Mouse (Mus musculus) T-helper 17 cell (primary cell): ENCODE measurements at regions not wholly inside any gene's neighbourhood (a gene's known extent, or its start where the extent isn't known, plus 50 kb on each side); places are given as distances from the start of the nearest gene placed in this dataset.

Source experiments
- in situ Hi-C, 2 experiments: fragments of 300-600 bp; cut with MboI, MseI; formaldehyde crosslinking; loops; 1 replicate in 1 of 2; 2 replicates in 1 of 2; pipeline ENCODE4 v1.15.1; 2025; ENCODE audit warnings: high pct_unique_total_duplicates in 2 of 2

GRCm38 (mm10) chr6:51744607-51745006, 220.9 kb downstream of the Snx10 start:
- in situ Hi-C loops, result no loop called here

GRCm38 (mm10) chr6:51754239-51754681, 230.6 kb downstream of the Snx10 start:
- in situ Hi-C loops, result no loop called here

- in situ Hi-C loops, result no loop called here
Observed at GRCm38 (mm10) chr6:51757131-51757530, 233.4 kb downstream of the Snx10 start.

DNA sequence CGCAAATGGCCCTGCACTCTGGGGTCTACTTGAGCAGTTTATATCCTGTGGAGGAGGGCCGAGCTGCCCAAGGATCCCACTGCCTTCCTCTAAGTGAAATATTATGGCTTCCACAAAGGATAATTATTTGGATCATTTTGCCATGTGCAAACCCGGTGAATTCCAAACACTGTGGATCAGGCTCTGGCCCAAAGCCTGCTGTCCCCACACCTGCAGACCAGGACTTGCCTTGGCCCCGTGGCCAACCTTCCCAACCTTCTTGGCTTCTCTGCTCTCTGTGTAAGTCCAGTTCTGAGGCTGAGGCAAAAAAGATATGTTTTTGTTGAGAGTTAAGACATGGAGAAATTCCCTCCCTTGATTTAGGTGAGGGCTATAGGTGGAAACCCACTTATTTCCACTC, 234.0 kb downstream of the Snx10 start:
- in situ Hi-C loops, result no loop called here

DNA sequence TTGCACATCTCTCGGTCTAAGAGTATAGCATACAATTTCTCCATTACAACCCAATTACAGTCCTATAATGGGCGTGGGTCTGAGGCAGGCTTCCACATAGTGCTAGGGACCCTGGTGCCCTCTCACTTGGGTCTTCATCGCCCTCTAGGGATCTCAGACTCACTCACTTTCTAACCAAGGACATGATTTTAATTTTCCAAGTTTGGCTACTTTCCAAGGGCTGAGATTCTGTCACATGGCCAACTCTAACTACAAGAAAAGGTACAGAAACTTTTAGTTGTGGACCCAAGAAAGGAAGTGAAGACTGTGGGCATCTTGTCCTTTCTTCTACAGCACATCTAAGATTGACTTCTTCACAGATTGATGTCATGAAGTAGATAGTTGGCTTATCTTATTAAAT, 235.1 kb downstream of the Snx10 start:
- in situ Hi-C loops, result no loop called here

DNA sequence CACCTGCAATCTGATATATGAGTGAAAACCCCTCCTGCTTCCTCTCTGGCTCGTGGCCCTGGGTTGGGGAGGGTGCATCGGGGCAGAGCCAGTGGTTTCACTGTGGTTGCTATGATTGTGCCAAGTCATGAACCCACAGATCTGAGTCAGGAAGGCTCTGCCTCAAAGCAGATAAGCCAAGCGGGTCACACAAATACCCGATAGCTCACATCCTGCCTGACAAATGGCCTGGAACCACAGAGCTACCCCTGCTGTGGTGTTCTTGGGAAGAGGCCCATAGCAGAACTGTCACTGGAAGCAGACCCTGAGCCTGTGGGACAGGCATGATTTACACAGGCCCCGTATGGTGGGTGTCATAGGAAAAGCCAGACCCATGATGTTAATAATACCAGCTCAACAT, 236.7 kb downstream of the Snx10 start:
- in situ Hi-C loops, result no loop called here

GRCm38 (mm10) chr6:51761506-51761905, 237.8 kb downstream of the Snx10 start:
- in situ Hi-C loops, result no loop called here

DNA sequence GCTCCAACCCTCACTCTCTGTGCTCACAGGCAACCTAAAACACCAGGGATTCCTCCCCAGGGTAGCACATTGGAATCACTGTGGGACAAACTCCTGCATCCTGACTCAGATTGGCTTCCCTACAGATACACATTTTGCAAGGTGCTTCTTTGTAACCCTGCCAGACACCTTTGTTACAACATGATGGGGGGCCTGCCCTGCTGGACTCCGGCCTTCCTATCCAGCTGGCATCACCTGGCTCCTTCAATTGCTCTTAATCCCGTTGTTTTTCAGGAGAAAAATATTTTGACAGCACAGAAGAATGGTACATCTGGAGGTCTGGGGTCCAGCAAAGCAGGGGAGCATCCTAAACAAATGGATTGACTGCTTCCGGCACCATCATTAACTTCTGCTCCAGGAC, 242.8 kb downstream of the Snx10 start:
- in situ Hi-C loops, result no loop called here

DNA sequence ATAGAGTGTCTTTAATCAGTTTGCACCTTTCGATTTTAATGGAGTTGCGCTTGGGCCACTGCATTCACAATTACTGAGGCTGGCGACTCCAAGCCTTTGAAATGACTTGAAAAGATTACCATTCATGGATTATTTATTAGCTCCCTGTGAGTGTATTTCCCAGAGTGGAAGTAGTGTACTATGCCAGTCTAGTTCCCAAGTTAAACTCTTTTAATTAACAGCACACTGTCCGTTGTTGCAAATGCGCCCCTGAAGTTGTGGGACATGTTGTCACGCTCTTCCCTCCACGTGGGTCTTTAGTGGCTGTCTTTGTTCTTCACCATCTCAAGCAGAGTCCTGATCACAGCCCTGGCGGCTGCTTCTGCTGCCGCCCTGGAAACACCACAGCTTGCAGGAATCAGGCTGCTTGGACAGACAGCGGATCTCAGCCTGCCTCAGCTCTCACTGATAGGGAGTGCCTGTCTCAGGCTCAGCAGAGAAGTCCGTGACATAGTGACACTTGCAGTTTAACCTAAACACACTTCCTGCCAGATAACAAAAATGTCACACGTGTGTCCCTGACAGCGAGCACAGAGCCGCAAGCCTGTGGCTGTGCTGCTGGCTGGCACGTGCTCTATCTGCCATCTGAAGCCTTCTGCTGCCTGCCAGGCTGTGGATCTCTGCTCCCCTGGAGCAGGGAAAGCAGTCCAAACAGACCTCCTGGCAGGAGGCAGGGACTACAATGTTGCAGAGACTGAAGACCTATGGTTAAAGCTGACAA, 244.1 kb downstream of the Snx10 start:
- in situ Hi-C loops, result no loop called here

DNA sequence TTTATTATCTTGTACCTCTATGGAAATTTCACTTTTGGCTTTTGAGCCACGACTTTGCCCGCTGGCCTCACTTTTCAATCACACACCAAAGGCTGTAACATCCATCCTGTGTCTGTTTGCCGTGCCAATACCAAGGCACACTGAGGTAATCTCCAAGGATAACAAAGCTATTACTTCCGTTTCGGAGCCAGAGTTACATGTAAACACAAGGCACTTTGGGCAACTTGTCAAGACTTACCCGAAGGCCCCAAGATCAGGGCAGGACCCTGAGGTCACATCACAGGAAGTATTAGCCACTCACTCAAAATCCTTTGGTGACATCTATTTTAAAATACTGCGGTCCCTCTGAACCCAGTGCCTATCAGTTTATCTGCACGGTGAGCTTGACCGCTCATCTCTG, 241.3 kb downstream of the Skap2 start:
- in situ Hi-C loops, result no loop called here

- in situ Hi-C loops, result no loop called here
Observed at GRCm38 (mm10) chr6:51771424-51771823, 240.9 kb downstream of the Skap2 start.

GRCm38 (mm10) chr6:51774771-51775170, 237.6 kb downstream of the Skap2 start:
- in situ Hi-C loops, result no loop called here

DNA sequence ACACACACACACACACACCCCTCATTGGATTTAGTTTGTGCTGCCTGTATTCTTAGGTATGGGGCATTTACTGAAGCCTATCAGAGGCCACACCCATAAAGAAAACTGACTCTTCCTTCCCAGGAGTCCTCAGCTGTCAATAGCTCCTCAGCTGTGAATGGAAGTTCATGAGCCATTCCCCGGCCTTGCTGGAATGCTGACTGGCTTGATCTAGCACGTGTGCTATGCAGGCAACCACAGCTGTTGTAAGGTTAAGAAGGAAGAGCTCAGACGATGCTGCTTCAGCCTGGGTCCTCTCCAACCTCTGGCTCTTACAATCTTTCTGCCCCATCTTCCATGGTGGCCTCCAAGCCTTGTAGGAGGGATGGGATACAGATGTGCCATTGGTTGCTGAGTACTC, 226.7 kb downstream of the Skap2 start:
- in situ Hi-C loops, result loop anchor here in 1 of 2 experiments (10.0 kb wide), 1 partner anchor 439 kb away; the partner anchor contains the start of gene Hoxa7

GRCm38 (mm10) chr6:51786836-51787235, 225.5 kb downstream of the Skap2 start:
- in situ Hi-C loops, result loop anchor here in 1 of 2 experiments (10.0 kb wide), 1 partner anchor 438 kb away; the partner anchor contains the start of gene Hoxa7

GRCm38 (mm10) chr6:51788156-51788555, 224.2 kb downstream of the Skap2 start:
- in situ Hi-C loops, result loop anchor here in 1 of 2 experiments (10.0 kb wide), 1 partner anchor 437 kb away; the partner anchor contains the start of gene Hoxa7

DNA sequence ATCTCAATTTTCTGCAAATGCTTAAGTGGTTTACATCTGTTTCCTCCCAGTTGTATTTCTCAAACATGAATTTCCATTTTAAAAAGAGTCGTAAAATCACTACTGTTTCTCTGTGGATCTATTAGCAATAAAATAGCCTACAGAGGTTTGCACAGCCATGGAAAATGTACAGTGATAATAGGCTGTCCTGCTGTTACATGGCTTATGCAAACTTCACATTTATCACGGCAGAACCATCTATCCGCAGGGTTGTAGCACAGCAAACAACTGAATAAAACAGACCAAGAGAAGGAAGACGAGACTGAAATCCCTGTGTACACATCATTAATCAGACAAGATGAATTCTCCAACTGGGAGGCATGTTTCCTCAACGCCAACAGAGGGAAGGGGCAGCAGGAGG, 222.1 kb downstream of the Skap2 start:
- in situ Hi-C loops, result no loop called here

GRCm38 (mm10) chr6:51790693-51791092, 221.7 kb downstream of the Skap2 start:
- in situ Hi-C loops, result no loop called here

GRCm38 (mm10) chr6:51795300-51795699, 217.0 kb downstream of the Skap2 start:
- in situ Hi-C loops, result no loop called here

- in situ Hi-C loops, result no loop called here
Observed at GRCm38 (mm10) chr6:51798577-51799240, 213.6 kb downstream of the Skap2 start.

DNA sequence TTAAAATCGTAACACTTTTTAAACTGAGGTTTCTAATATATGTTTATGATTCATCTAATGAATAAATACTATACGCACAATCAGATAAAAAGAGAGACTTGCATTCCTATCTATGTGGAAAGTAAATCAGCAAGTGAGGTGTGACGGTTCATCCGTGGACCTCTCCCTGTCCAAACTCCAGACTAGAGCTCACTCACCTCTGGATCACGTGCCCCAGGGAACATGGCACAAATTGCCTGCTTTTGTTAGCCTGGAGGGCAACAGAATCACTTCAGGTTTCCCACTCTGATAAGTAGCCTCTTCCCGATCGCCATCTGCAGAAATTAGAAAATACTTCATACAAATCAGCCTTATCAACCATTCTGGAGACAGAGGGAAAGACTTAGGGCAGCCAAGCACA, 206.7 kb downstream of the Skap2 start:
- in situ Hi-C loops, result no loop called here
